Mouse (Mus musculus) liver, adult 2 months (tissue): ENCODE data around the gene Glo1.

Source experiments
- CTCF ChIP-seq: fragments of 200-500 bp; IDR thresholded peaks from 2 replicates; pipeline ENCODE4 v1.5.1; 2011; ENCODE audit warnings: low read depth, low read length, control low read depth
- POLR2A ChIP-seq: fragments of 200-500 bp; IDR thresholded peaks from 2 replicates; pipeline ENCODE4 v1.6.1; 2011; ENCODE audit warnings: low read length, control low read depth; ENCODE audit not compliant: insufficient read depth; ENCODE audit errors: extremely low read depth

DNA sequence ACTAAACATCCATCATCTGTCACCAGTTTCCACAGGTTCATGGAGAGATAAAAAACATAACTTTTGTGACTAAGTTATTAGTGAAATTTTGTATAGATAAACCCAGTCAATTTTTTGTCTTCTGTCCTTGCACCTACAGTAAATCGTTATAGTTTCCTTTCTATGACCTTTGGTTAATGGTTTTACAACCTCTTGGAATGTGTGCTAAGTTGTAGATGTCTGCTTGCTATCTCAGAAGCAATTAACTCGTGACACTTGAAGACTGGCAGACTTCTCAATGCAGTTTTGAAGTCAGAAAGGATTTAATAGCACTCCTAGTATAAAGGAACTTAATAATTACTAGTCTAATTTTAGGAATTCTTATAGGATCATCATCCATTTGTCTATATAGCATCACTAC, 6.1 kb downstream of the Glo1 start:
- TF ChIP-seq CTCF (no peak), POLR2A (no peak)
